Mouse (Mus musculus) hindbrain, embryonic 15.5 days (tissue): Measurements from ENCODE around the gene Melk. TPM values are rescaled to one million over a fixed set of nuclear protein-coding genes. Genes with fewer than 3 reads are reported as not detected.

ENCODE experiments used
- ATAC-seq: fragments of 200-750 bp; cut with Nextera tagmentation; 2 replicates; pipeline ENCODE4 v1.8.0; 2017; ENCODE audit warnings: low read depth, moderate number of reproducible peaks, moderate TSS enrichment; ENCODE audit not compliant: low FRiP score
- H3K27ac ChIP-seq: fragments of 300-500 bp; sonication (generic); replicated peaks from 2 replicates; pipeline ENCODE4 v1.5.1; 2015; ENCODE audit warnings: mild to moderate bottlenecking, inconsistent platforms
- H3K27me3 ChIP-seq: fragments of 300-500 bp; sonication (generic); 2 replicates; pipeline ENCODE4 v1.6.1; 2015; ENCODE audit warnings: control low read depth, inconsistent platforms
- H3K36me3 ChIP-seq: fragments of 300-500 bp; sonication (generic); 2 replicates; pipeline ENCODE4 v1.6.1; 2015; ENCODE audit warnings: control low read depth, inconsistent platforms
- H3K4me1 ChIP-seq: fragments of 300-500 bp; sonication (generic); replicated peaks from 2 replicates; pipeline ENCODE4 v1.6.1; 2015; ENCODE audit warnings: control low read depth, inconsistent platforms
- H3K4me2 ChIP-seq: fragments of 300-500 bp; sonication (generic); 2 replicates; pipeline ENCODE4 v1.6.1; 2015; ENCODE audit warnings: moderate library complexity, mild to moderate bottlenecking, inconsistent platforms
- H3K4me3 ChIP-seq: fragments of 300-500 bp; sonication (generic); 2 replicates; pipeline ENCODE4 v1.5.1; 2015; ENCODE audit warnings: mild to moderate bottlenecking, inconsistent platforms
- H3K9ac ChIP-seq: fragments of 300-500 bp; sonication (generic); 2 replicates; pipeline ENCODE4 v1.6.1; 2015; ENCODE audit warnings: inconsistent platforms
- H3K9me3 ChIP-seq: fragments of 300-500 bp; sonication (generic); 2 replicates; pipeline ENCODE4 v1.6.1; 2016; ENCODE audit warnings: control low read depth, inconsistent platforms
- whole genome bisulfite sequencing: fragments of 180-500 bp; shearing (Covaris S2); methylation state at CpG from one replicate; pipeline ENCODE4 v1.1.7; 2015; 5-methylcytosine and 5-hydroxymethylcytosine counted together
- polyA plus RNA-seq: library from polyadenylated mRNA; unstranded; fragments of >200 nt; fragmentation: Nextera tagmentation; extraction: Ambion mirVana; gene quantifications from 2 replicates; pipeline ENCODE4 v1.2.1, GENCODE M21; 2015

Gene Melk
- polyA plus RNA-seq, 1 experiment from 2014 or later, result 8.5 TPM

DNA sequence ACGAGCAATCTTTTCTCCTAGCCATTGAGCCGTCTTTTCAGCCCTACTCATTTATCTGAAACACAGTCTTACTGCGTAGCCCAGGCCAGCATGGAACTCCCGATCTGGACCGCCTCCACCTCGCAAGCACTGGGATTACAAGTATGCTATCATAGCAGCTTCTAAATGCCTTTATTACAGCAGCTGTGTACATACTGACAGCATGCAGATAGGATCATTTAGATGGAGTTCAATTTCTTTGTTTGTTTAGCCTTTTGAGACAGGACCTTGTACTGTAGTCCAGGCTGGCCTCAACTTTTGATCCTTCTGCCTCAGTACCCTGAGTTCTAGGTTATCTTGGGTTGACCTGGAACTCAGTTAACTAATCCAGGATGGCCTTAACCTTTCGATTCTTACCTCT lies 61.0 kb downstream of the Melk start:
- H3K9me3 ChIP-seq, result no peaks in the 10 kb centered on the region

DNA sequence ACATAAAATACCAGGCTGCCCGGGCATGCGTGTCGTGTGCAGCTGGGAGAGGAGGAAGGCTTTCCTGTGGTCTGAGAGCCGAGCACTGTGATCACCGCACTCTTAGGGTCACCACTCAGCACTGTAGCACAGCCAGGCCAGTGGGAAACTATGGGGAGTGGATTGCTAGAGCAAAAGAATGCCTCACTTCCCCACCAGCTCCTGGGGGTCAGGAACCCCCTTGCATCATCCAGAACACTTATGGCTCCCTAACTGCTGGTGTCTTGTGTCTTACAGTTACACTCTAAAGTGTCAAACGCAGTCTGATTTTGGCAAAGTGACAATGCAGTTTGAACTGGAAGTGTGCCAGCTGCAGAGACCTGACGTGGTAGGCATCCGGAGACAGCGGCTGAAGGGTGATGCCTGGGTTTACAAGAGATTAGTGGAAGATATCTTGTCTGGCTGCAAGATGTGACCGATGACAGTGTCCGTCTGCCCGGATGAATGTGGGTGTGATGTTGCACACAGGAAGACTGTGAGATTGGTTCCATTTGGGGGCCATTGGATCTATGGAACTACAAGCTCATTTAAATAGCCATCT lies 62.8 kb downstream of the Melk start:
- no peaks in the 10 kb centered on the region for H3K9me3 ChIP-seq
- 66% methylated on average over 12 of the region's 12 CpGs for whole genome bisulfite sequencing
- no peak overlapping the region for H3K9ac ChIP-seq
- no peak for ATAC-seq
- H3K4me1 ChIP-seq, result 0 out of 2 replicates have a peak, but pooled peaks cover 6% of the 10 kb centered on the region
- no peaks in the 10 kb centered on the region for H3K36me3 ChIP-seq
- H3K4me3 ChIP-seq, result no peak overlapping the region
- H3K4me2 ChIP-seq, result no peak overlapping the region
- no peak overlapping the region for H3K27ac ChIP-seq
- H3K27me3 ChIP-seq, result no peaks in the 10 kb centered on the region

More for the DNA sequence above, 61.0 kb downstream of the Melk start:
- no peak overlapping the region for H3K4me3 ChIP-seq
- 0 out of 2 replicates have a peak, but pooled peaks cover 6% of the 10 kb centered on the region for H3K4me1 ChIP-seq
- no peak overlapping the region for H3K27ac ChIP-seq
- no peaks in the 10 kb centered on the region for H3K27me3 ChIP-seq
- H3K4me2 ChIP-seq, result no peak overlapping the region
- no peak for ATAC-seq
- WGBS, result 89% methylated on average over 7 of the region's 7 CpGs
- H3K36me3 ChIP-seq, result no peaks in the 10 kb centered on the region
- no peak overlapping the region for H3K9ac ChIP-seq

DNA sequence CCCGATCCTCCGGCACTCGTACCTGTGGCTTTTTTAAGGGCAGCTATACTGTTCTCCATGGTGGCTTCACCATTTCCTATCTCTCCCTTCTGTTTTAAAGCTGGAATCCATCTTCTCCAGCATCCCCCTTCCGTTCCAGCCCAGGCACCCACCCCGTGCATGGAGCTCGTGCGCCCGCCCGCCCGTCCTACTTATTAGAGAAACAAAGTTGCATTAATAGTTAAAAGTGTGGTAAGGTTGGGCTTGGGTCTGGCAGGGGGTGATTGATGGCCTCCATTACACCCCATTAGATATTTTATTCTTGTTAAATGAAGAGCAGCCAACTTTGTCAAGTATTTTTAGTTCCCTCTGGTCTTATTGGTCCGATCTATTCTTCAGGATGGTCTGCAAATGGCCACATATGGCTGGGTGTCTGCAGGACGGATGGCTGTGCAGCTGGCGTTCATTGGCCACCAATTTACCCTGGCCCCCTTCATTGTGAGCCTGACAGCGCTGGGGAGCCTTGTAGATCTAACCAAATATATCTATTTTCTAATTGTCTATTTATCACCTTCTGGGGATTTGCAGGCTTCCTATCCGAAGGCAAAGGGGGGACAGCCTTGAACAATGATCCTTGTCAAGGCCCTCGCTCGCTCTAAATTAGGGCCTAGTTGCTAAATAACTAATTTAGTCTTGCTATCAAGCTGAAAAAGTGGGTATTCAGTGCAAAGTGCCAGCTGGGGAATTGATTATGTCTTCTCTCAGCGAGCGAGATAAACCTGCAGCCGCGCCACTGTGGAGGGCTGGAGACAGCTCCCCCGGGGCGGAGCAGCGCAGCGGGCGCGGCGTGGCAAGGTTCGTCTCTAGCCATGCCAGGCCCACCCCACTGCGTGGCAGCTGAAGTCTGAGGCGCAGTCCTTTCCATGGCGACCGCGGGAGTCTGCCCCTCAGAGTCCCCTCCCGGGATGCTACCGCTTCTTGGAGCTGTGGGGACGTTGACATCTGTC lies 91.8 kb downstream of the Melk start:
- Histone ChIP-seq H3K9me3 (no peaks in the 10 kb centered on the region), H3K4me3 (no peak overlapping the region), H3K36me3 (no peaks in the 10 kb centered on the region), H3K4me2 (peak overlapping the region; percentile 38), H3K27ac (peak overlapping the region; percentile 40), H3K9ac (no peak overlapping the region), H3K4me1 (peaks cover 10% of the 10 kb centered on the region), H3K27me3 (no peaks in the 10 kb centered on the region)
- 45% methylated on average over 34 of the region's 37 CpGs for WGBS
- ATAC-seq, result peak; percentile 45; the same call in 1 of the 2 replicates

DNA sequence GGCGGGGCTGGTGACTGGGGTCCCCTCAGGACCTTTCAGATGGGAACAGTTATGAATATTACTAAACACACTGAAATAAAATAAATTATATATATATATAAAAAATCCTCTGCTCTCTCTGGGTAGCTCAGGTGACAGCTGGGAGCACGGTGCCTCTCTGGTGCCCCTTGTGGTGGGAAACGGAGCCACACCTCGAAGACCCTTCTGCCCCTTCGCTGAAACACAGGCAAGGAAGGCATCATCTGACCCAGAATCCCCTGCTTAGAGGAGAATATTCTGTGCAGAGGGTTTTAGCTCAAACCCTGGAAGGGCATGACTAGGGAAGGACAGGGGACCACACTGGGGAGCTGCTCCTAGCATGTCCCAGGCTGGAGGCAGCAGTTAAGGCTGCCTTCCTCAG lies 101.9 kb downstream of the Melk start:
- Histone ChIP-seq H3K27ac (no peak overlapping the region), H3K9me3 (no peaks in the 10 kb centered on the region), H3K36me3 (no peaks in the 10 kb centered on the region), H3K4me3 (no peak overlapping the region), H3K9ac (no peak overlapping the region), H3K4me2 (no peak overlapping the region), H3K4me1 (no peaks in the 10 kb centered on the region), H3K27me3 (no peaks in the 10 kb centered on the region)
- ATAC-seq, result 0 out of 2 replicates have a peak, but pooled peaks have one; percentile 19
- 4% methylated on average over 5 of the region's 5 CpGs for WGBS

DNA sequence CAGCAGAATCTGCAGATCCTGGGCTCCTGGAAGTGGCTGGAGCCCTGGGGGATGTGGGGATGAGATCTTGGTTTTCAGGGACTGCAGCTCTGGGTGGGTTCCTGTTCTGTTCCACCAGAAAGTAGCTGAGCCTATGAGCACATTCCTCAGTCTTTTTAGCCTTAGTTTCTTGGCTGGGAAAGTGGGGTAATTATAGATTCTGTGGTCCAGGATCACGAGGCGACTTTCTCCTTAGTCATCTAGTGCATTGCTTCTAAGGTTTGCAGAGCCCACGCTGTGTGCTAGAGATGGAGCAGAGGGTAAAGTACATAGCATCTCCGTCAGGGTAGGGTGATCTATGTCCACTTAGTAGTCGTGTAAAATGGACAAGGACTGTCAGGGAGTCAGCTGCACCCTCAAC lies 103.8 kb downstream of the Melk start:
- Histone ChIP-seq H3K4me3 (no peak overlapping the region), H3K36me3 (no peaks in the 10 kb centered on the region), H3K9me3 (no peaks in the 10 kb centered on the region), H3K4me2 (no peak overlapping the region), H3K4me1 (no peaks in the 10 kb centered on the region), H3K27ac (no peak overlapping the region), H3K9ac (no peak overlapping the region), H3K27me3 (no peaks in the 10 kb centered on the region)
- ATAC-seq, result no peak
- 81% methylated on average over 5 of the region's 5 CpGs for WGBS

Other genes with a start within 250 kb of the Melk start
- gene Gne, start 216.7 kb upstream of the Melk start, polyA plus RNA-seq, result 25.1 and 28.6 TPM in 2 replicates
- gene Rnf38, start 67.1 kb upstream of the Melk start, polyA plus RNA-seq, result 30.3 and 30.5 TPM in 2 replicates